Mouse (Mus musculus) adipose tissue, adult 10 weeks (tissue): Measurements from ENCODE around the gene H2al1g. TPM values are rescaled to one million over a fixed set of nuclear protein-coding genes. Genes with fewer than 3 reads are reported as not detected.

Experiments used
- polyA plus RNA-seq: library from polyadenylated mRNA; stranded (reverse); fragments of 350-450 nt; fragmentation: Illumina TruSeq; extraction: RNeasy Lipid Tissue Mini Kit (QIAGEN cat#74804); gene quantifications from one replicate; pipeline ENCODE4 v1.2.3, GENCODE M21; 2014; ENCODE audit warnings: low read depth, low replicate concordance

H2al1g gene
- 0.82 TPM for polyA plus RNA-seq

GRCm38 (mm10) chrX:11317956-11318355 is at the start of gene H2al1g:
Gene H2al1g, plus strand, starts transcription at chrX:11318256.

GRCm38 (mm10) chrX:11298957-11299356 is 19.1 kb upstream of the H2al1g start, which contains the start of gene H2al1a:
Gene H2al1a, plus strand, starts transcription at chrX:11299257.

GRCm38 (mm10) chrX:11302132-11302531 is 15.9 kb upstream of the H2al1g start, which contains the start of gene H2al1b:
Gene H2al1b, plus strand, starts transcription at chrX:11302432.

GRCm38 (mm10) chrX:11305355-11305754 is 12.7 kb upstream of the H2al1g start, which contains the start of gene H2al1c:
Gene H2al1c, plus strand, starts transcription at chrX:11305655.

GRCm38 (mm10) chrX:11308524-11308923 is 9.5 kb upstream of the H2al1g start, which contains the start of gene H2al1d:
Gene H2al1d, plus strand, starts transcription at chrX:11308824.

GRCm38 (mm10) chrX:11311634-11312033 is 6.4 kb upstream of the H2al1g start, which contains the start of gene H2al1e:
Gene H2al1e, plus strand, starts transcription at chrX:11311934.

GRCm38 (mm10) chrX:11314858-11315257 is 3.2 kb upstream of the H2al1g start, which contains the start of gene H2al1f:
Gene H2al1f, plus strand, starts transcription at chrX:11315158.

GRCm38 (mm10) chrX:11321192-11321591 is 3.1 kb downstream of the H2al1g start, which contains the start of gene H2al1h:
Gene H2al1h, plus strand, starts transcription at chrX:11321492.

GRCm38 (mm10) chrX:11324359-11324758 is 6.3 kb downstream of the H2al1g start, which contains the start of gene H2al1i:
Gene H2al1i, plus strand, starts transcription at chrX:11324659.

GRCm38 (mm10) chrX:11327522-11327921 is 9.5 kb downstream of the H2al1g start, which contains the start of gene H2al1j:
Gene H2al1j, plus strand, starts transcription at chrX:11327822.

Other genes with a start within 250 kb of the H2al1g start
- gene H2al1a, start 19.0 kb upstream of the H2al1g start, polyA plus RNA-seq, result not detected
- gene H2al1b, start 15.8 kb upstream of the H2al1g start, polyA plus RNA-seq, result 0.93 TPM
- gene H2al1c, start 12.6 kb upstream of the H2al1g start, polyA plus RNA-seq, result not detected
- gene H2al1d, start 9.4 kb upstream of the H2al1g start, polyA plus RNA-seq, result not detected
- not detected for gene H2al1e, start 6.3 kb upstream of the H2al1g start, polyA plus RNA-seq
- gene H2al1f, start 3.1 kb upstream of the H2al1g start, polyA plus RNA-seq, result not detected
- gene H2al1h, start 3.2 kb downstream of the H2al1g start, polyA plus RNA-seq, result not detected
- not detected for gene H2al1i, start 6.4 kb downstream of the H2al1g start, polyA plus RNA-seq
- gene H2al1j, start 9.6 kb downstream of the H2al1g start, polyA plus RNA-seq, result not detected